Mouse (Mus musculus): ENCODE measurements at regions not wholly inside any gene's neighbourhood (a gene's known extent, or its start where the extent isn't known, plus 50 kb on each side); places are given as distances from the start of the nearest gene placed in this dataset.

DNA sequence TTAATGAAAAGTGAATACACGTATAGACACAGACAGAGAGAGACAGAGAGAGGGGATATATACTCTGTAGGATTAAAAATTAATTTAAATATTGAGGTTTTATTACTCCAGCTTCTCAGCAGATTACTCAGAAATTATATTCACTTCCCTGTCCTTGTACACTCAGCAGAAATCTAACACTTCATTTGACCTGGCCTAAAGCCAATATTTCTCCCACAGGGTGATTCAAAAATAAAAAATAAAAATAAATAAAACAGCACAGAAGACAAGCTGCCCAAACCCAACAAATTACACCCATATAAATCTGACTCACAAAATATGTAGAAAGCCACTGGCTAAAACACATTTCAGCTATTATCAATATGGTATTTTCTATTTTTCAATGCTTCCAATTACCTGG lies 334.8 kb downstream of the Gm11361 start:
- no peak for ATAC-seq (replicated peaks; ENCODE audit: insufficient number of reproducible peaks, insufficient read depth, low FRiP score, low read depth)

GRCm38 (mm10) chr13:28587977-28588376 lies 330.6 kb downstream of the Gm11361 start:
- ATAC-seq (replicated peaks; ENCODE audit: insufficient number of reproducible peaks, insufficient read depth, low FRiP score, low read depth) = 0 out of 2 replicates have a peak, but pooled peaks have one; percentile 58
- Histone ChIP-seq H3K4me3 (no peak overlapping the region), H3K9ac (no peak overlapping the region), H3K4me2 (no peak overlapping the region), H3K27me3 (no peaks in the 10 kb centered on the region), H3K36me3 (no peaks in the 10 kb centered on the region), H3K4me1 (replicated peaks) (peaks cover 12% of the 10 kb centered on the region; the same call in 1 of the 2 replicates), H3K9me3 (replicated peaks) (no peaks in the 10 kb centered on the region), H3K27ac (no peak overlapping the region)
- 23% methylated on average over 5 of the region's 5 CpGs for WGBS

More for the DNA sequence above, 334.8 kb downstream of the Gm11361 start:
- Histone ChIP-seq H3K27me3 (no peaks in the 10 kb centered on the region), H3K9ac (no peak overlapping the region), H3K4me1 (replicated peaks) (peaks cover 4% of the 10 kb centered on the region; the same call in 1 of the 2 replicates), H3K4me2 (no peak overlapping the region), H3K36me3 (no peaks in the 10 kb centered on the region; the same call in 1 of the 2 replicates), H3K27ac (no peak overlapping the region), H3K4me3 (no peak overlapping the region), H3K9me3 (replicated peaks) (no peaks in the 10 kb centered on the region)
- 79% methylated on average over 1 of the region's 1 CpGs for WGBS

DNA sequence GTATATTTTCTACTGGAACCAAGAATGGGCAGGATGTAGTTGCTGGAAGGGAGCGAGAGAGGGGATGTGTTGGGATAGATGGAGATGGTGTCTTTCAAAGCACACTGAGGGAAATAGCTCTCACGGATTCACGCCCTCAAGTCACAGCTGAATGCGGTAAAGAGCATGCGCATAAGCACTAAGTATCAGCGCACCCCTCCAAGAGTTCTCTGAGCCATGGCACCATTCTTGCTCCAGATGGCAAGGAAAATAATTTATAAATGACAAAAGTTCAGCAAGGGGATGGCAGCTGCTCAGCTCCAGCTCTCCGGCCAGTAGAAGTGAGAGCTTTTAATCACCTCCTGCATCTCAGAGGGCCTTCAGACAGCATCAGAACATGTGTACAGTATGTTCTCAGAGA lies 329.4 kb downstream of the Gm11361 start:
- no peak overlapping the region for H3K4me2 ChIP-seq
- H3K27me3 ChIP-seq = no peaks in the 10 kb centered on the region
- no peak overlapping the region for H3K4me3 ChIP-seq
- no peaks in the 10 kb centered on the region for H3K36me3 ChIP-seq
- no peak for ATAC-seq (replicated peaks; ENCODE audit: insufficient number of reproducible peaks, insufficient read depth, low FRiP score, low read depth)
- H3K27ac ChIP-seq = no peak overlapping the region
- peaks cover 12% of the 10 kb centered on the region; the same call in 1 of the 2 replicates for H3K4me1 ChIP-seq (replicated peaks)
- WGBS = 88% methylated on average over 7 of the region's 7 CpGs
- no peak overlapping the region for H3K9ac ChIP-seq
- no peaks in the 10 kb centered on the region for H3K9me3 ChIP-seq (replicated peaks)

- 60% methylated on average over 2 of the region's 2 CpGs for WGBS
- Histone ChIP-seq H3K9me3 (replicated peaks) (no peaks in the 10 kb centered on the region), H3K27ac (no peak overlapping the region), H3K4me3 (no peak overlapping the region), H3K9ac (no peak overlapping the region), H3K4me1 (replicated peaks) (peaks cover 12% of the 10 kb centered on the region; the same call in 1 of the 2 replicates), H3K36me3 (no peaks in the 10 kb centered on the region), H3K4me2 (no peak overlapping the region), H3K27me3 (no peaks in the 10 kb centered on the region)
- ATAC-seq (replicated peaks; ENCODE audit: insufficient number of reproducible peaks, insufficient read depth, low FRiP score, low read depth) = no peak
Observed at GRCm38 (mm10) chr13:28586140-28586539, 328.8 kb downstream of the Gm11361 start.

DNA sequence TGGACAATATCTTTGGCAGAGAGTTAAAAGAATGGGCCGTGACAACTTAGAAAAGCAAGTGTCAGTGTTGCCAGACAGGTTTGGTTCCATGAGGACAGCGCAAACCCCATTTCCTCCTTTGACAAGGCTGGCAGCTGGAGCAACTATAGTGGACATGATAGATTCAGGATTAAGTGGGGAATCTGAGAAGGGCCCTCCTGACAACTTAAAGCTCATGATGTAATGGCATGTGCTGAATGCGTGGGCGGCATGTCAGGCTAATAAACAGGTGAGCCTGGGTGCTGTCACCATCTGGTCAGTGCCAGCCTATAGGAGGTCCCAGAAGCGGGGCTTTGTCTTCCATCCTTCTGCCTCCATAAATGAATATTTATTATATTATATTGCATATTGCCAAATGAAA lies 326.3 kb downstream of the Gm11361 start:
- H3K36me3 ChIP-seq = no peaks in the 10 kb centered on the region
- no peak for ATAC-seq (replicated peaks; ENCODE audit: insufficient number of reproducible peaks, insufficient read depth, low FRiP score, low read depth)
- no peak overlapping the region for H3K4me3 ChIP-seq
- no peak overlapping the region for H3K27ac ChIP-seq
- 71% methylated on average over 5 of the region's 5 CpGs for WGBS
- no peaks in the 10 kb centered on the region for H3K27me3 ChIP-seq
- no peak overlapping the region for H3K4me2 ChIP-seq
- H3K4me1 ChIP-seq (replicated peaks) = peaks cover 12% of the 10 kb centered on the region; the same call in 1 of the 2 replicates
- H3K9me3 ChIP-seq (replicated peaks) = no peaks in the 10 kb centered on the region
- H3K9ac ChIP-seq = no peak overlapping the region

GRCm38 (mm10) chr13:28575202-28575851 lies 318.0 kb downstream of the Gm11361 start:
- Histone ChIP-seq H3K4me3 (no peak overlapping the region), H3K4me1 (replicated peaks) (peaks cover 10% of the 10 kb centered on the region; the same call in 1 of the 2 replicates), H3K36me3 (no peaks in the 10 kb centered on the region), H3K9me3 (replicated peaks) (no peaks in the 10 kb centered on the region), H3K9ac (no peak overlapping the region), H3K27ac (0 out of 2 replicates have a peak overlapping the region, but pooled peaks have one; percentile 28), H3K27me3 (no peaks in the 10 kb centered on the region), H3K4me2 (no peak overlapping the region)
- WGBS = 25% methylated on average over 9 of the region's 9 CpGs
- no peak for ATAC-seq (replicated peaks; ENCODE audit: insufficient number of reproducible peaks, insufficient read depth, low FRiP score, low read depth)

DNA sequence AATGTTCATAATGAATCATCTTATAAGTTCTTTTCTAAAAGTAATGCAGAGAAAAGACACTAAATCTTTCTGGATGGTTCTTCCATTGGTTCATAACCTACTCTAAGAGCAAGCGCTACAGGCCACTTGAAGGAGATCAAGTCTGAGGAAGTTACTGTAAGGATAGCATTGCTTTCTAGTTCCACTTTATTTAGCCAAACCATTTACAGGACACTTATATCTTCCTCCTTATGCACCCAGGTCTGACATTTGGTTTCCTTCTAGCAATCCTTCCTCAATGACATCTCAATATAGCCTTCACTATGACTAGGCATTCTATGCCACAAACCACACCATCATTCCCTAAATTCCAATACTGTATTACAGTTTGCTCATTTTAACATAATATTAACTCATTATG lies 316.0 kb downstream of the Gm11361 start:
- H3K4me3 ChIP-seq = no peak overlapping the region
- H3K4me1 ChIP-seq (replicated peaks) = peaks cover 10% of the 10 kb centered on the region; the same call in 1 of the 2 replicates
- no peak overlapping the region for H3K4me2 ChIP-seq
- no peak overlapping the region for H3K27ac ChIP-seq
- no peak for ATAC-seq (replicated peaks; ENCODE audit: insufficient number of reproducible peaks, insufficient read depth, low FRiP score, low read depth)
- no peaks in the 10 kb centered on the region for H3K36me3 ChIP-seq
- no peaks in the 10 kb centered on the region for H3K27me3 ChIP-seq
- H3K9me3 ChIP-seq (replicated peaks) = no peaks in the 10 kb centered on the region
- no peak overlapping the region for H3K9ac ChIP-seq
- 90% methylated on average over 1 of the region's 1 CpGs for WGBS

GRCm38 (mm10) chr13:28572448-28572847 lies 315.1 kb downstream of the Gm11361 start:
- peaks cover 10% of the 10 kb centered on the region; the same call in 1 of the 2 replicates for H3K4me1 ChIP-seq (replicated peaks)
- no peak overlapping the region for H3K4me2 ChIP-seq
- no peak overlapping the region for H3K27ac ChIP-seq
- no peaks in the 10 kb centered on the region for H3K9me3 ChIP-seq (replicated peaks)
- no peaks in the 10 kb centered on the region for H3K36me3 ChIP-seq
- no peak overlapping the region for H3K9ac ChIP-seq
- 89% methylated on average over 1 of the region's 1 CpGs for WGBS
- no peak overlapping the region for H3K4me3 ChIP-seq
- no peaks in the 10 kb centered on the region for H3K27me3 ChIP-seq
- ATAC-seq (replicated peaks; ENCODE audit: insufficient number of reproducible peaks, insufficient read depth, low FRiP score, low read depth) = no peak

DNA sequence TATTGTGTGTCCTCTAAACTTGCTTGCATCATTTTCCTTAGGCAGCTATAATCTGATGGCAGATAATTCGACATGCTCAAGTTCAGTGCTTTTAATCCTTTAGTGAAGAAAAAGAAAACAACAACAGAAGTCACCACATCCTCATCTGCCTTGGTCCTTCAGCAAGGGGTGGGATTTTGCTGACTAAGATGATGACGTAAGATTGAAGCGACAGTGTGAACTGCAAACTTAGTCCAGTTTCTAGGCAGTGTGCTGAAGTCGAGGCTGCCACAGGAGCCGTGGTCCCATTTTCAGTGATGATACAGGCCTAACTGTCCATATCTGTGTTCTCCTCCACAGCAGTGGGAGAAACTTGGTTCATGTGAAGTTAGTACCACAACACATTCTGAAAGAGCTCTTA lies 314.4 kb downstream of the Gm11361 start:
- Histone ChIP-seq H3K9ac (no peak overlapping the region), H3K4me1 (replicated peaks) (peaks cover 10% of the 10 kb centered on the region; the same call in 1 of the 2 replicates), H3K9me3 (replicated peaks) (no peaks in the 10 kb centered on the region), H3K36me3 (no peaks in the 10 kb centered on the region), H3K4me3 (no peak overlapping the region), H3K27me3 (no peaks in the 10 kb centered on the region), H3K27ac (no peak overlapping the region), H3K4me2 (no peak overlapping the region)
- WGBS = 77% methylated on average over 5 of the region's 5 CpGs
- no peak for ATAC-seq (replicated peaks; ENCODE audit: insufficient number of reproducible peaks, insufficient read depth, low FRiP score, low read depth)

- no peak for ATAC-seq (replicated peaks; ENCODE audit: insufficient number of reproducible peaks, insufficient read depth, low FRiP score, low read depth)
- no peak overlapping the region for H3K4me3 ChIP-seq
Observed at GRCm38 (mm10) chr13:28563585-28563984, 306.3 kb downstream of the Gm11361 start.

GRCm38 (mm10) chr13:28560081-28560480 lies 302.8 kb downstream of the Gm11361 start:
- no peak for ATAC-seq (replicated peaks; ENCODE audit: insufficient number of reproducible peaks, insufficient read depth, low FRiP score, low read depth)
- Histone ChIP-seq H3K27me3 (no peaks in the 10 kb centered on the region), H3K4me1 (replicated peaks) (peaks cover 2% of the 10 kb centered on the region; the same call in 1 of the 2 replicates), H3K4me2 (no peak overlapping the region), H3K9ac (no peak overlapping the region), H3K9me3 (replicated peaks) (no peaks in the 10 kb centered on the region), H3K27ac (no peak overlapping the region), H3K4me3 (no peak overlapping the region), H3K36me3 (no peaks in the 10 kb centered on the region)
- 63% methylated on average over 2 of the region's 2 CpGs for WGBS

More at GRCm38 (mm10) chr13:28563585-28563984, 306.3 kb downstream of the Gm11361 start:
- Histone ChIP-seq H3K4me1 (replicated peaks) (no peaks in the 10 kb centered on the region), H3K27ac (no peak overlapping the region), H3K9me3 (replicated peaks) (no peaks in the 10 kb centered on the region), H3K27me3 (no peaks in the 10 kb centered on the region), H3K36me3 (no peaks in the 10 kb centered on the region), H3K9ac (no peak overlapping the region), H3K4me2 (no peak overlapping the region)
- WGBS = 87% methylated on average over 2 of the region's 2 CpGs

DNA sequence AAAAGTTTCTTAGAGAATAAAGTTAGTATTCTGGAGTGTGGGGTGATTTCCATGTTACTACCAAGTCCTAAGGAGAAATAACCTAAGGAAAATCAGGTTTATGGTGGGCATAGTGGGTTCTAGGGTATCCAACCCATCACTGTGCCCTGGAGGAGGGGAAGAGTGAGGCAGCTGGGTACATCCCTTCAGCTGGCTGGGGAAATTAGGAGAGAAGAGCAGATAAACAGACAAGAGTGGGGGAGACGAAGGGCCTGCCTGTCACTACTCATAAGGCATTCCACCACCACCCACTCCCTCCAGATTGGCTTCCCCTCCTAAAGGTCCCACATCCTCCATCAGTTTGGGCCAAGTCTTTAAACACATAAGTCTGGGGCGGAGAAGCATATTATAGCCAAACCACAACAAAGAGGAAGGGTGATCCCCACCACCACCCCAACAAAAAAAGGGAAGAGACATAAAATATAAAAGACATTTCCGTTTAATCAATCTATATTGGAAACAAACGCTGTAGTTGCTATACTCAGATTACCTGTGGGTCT lies 299.8 kb downstream of the Gm11361 start:
- Histone ChIP-seq H3K27ac (no peak overlapping the region), H3K9me3 (replicated peaks) (no peaks in the 10 kb centered on the region), H3K4me3 (no peak overlapping the region), H3K9ac (no peak overlapping the region), H3K4me2 (no peak overlapping the region), H3K36me3 (no peaks in the 10 kb centered on the region), H3K4me1 (replicated peaks) (peaks cover 12% of the 10 kb centered on the region; the same call in 1 of the 2 replicates), H3K27me3 (no peaks in the 10 kb centered on the region)
- ATAC-seq (replicated peaks; ENCODE audit: insufficient number of reproducible peaks, insufficient read depth, low FRiP score, low read depth) = no peak
- 80% methylated on average over 4 of the region's 4 CpGs for WGBS

All from heart, embryonic 15.5 days (tissue).